Mouse (Mus musculus) retina, embryonic 14.5 days (tissue): ENCODE results near the gene Gm49373.
A peak's percentile ranks its signal among the peaks of the same experiment; 100 is the strongest.

Experiments used
- DNase-seq: peaks from one replicate; pipeline ENCODE4 v3.0.0-alpha.2; 2015; ENCODE audit warnings: low spot score

The Gm49373 gene

DNA sequence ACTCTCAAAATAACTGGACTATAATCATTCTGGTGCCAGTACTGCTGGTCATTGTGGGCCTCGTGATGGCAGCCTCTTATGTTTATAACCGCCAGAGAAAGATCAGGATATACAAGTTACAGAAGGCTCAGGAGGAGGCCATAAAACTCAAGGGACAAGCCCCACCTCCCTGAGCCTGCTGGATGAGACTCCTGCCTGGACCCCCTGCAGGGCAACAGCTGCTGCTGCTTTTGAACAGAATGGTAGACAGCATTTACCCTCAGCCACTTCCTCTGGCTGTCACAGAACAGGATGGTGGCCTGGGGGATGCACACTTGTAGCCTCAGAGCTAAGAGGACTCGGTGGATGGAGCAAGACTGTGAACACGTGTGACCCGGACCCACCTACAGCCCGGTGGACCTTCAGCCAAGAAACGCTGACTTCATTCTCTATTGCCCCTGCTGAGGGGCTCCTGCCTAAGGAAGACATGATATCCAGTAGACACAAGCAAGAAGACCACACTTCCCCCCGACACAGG, 45.1 kb downstream of the Gm49373 start:
- DNase-seq, result peak; percentile 27

DNA sequence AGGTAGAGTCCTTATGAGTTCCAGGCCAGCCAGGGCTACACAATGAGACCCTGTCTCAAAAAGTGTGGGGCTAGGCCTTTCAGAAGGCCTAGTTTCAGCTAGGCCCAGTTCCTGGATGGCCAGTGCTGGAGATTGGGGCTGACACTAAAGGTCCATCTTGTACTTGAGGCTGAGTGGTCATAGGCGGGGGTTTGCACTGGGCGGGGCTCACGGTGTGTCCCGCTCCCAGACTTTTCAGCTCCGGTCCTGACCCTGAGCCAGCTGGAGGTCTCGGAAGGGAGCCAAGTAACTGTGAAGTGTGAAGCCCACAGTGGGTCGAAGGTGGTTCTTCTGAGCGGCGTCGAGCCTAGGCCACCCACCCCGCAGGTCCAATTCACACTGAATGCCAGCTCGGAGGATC, 46.0 kb downstream of the Gm49373 start:
- DNase-seq, result no peak

DNA sequence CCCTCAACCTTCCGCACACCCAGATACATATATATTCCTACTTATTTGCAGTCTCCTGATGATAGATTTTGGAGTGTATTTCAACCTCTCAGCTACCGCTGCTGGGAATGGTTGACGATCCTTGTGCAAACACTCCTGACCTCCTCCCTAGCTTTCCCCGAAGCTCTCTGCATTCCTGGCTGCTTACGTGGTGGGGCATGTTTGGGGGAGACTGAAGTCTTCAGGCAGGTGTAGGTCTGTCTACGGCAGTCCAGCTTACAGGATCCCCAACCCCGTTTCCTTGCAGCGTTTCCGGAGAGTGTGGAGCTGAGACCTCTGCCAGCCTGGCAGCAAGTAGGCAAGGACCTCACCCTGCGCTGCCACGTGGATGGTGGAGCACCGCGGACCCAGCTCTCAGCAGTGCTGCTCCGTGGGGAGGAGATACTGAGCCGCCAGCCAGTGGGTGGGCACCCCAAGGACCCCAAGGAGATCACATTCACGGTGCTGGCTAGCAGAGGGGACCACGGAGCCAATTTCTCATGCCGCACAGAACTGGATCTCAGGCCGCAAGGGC, 47.6 kb downstream of the Gm49373 start:
- DNase-seq, result no peak

DNA sequence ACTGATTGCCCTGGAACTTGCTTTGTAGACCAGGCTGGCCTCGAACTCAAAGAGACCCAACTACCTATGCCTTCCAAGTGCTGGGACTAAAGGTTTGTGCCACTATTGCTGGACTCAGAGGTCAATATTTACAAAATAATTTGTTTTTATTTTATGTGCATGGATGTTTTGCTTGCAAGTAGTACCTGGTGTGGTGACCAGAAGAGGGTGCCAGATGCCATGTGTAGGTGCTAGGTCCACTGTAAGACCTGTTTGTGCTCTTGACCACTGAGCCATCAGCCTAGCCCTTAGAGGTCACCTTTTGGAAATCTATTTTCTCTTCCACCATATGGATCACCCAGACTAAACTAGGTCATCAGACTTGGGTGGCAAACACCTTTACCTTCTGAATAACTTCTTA, 50.2 kb downstream of the Gm49373 start:
- no peak for DNase-seq

DNA sequence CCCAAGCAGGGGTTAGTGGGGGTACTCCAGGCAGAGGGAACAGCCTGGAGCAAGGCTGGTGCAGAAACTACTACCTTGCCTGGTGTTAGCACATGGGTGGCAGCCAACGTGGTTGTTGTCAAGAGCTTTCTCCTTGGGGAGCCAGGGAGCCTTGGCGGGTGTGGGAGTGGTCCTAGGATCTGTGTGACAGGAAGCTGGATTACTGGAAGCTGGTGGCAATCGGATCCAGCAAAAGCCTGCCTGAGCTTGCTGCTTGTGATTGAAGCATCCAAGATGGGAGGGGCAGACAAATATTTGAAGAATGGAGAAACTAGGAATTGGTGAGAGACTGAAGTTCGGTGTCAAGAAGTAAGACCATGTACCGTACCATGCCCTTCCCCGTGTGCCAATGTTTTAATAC, 50.6 kb downstream of the Gm49373 start:
- DNase-seq, result no peak

DNA sequence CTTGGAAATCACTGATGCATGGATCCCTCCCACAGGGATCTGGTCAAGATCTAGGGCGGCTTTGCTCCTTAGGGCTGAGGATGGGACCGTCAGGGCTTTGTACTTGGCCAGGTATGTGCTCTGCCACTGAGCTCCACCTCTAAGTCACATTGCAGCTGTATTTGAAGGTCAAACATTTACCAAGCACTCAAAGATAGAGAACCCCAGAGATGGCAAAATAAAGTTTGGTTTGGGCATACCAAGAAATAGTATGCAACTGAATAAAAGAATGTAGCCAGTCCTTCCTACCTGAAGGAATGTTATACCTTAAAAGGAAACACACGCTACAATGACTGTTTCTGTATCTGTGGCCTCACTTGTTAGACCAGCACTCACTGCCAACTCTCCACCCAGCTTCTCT, 51.5 kb downstream of the Gm49373 start:
- DNase-seq, result no peak

DNA sequence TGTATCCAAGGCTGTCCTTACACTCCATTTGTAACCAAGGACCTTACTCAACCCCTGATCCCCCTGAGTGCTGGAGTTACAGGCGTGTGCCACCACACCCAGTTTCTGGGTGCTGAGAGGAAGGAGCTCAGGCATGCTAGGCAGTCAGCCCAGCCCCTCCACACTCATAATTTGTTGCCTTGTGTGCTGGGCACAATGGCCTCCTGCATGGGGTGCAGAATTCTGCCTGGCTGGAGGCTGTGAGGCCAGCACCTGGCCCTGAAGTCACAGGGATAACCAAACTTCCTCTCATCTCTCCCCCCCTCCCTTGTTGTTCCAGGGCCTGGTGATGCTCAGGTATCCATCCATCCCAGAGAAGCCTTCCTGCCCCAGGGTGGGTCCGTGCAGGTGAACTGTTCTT, 54.3 kb downstream of the Gm49373 start:
- no peak for DNase-seq

DNA sequence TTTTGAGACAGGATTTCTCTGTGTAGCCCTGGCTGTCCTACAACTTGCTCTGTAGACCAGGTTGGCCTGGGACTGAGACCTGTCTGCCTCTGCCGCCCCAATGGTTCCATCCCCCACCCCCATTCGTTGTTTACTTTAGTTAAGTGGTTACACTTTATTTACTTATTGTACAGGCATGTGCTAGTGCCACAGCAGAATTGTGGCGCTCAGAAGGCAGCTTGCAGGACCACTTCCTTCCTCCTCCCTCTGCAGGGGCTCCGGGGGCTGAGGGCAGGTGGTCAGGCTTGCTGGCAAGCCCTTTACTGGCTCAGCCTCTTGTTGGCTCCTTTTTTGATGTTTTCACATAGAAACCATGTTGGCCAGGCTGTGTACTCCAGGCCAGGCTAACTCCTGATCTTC, 55.7 kb downstream of the Gm49373 start:
- no peak for DNase-seq

DNA sequence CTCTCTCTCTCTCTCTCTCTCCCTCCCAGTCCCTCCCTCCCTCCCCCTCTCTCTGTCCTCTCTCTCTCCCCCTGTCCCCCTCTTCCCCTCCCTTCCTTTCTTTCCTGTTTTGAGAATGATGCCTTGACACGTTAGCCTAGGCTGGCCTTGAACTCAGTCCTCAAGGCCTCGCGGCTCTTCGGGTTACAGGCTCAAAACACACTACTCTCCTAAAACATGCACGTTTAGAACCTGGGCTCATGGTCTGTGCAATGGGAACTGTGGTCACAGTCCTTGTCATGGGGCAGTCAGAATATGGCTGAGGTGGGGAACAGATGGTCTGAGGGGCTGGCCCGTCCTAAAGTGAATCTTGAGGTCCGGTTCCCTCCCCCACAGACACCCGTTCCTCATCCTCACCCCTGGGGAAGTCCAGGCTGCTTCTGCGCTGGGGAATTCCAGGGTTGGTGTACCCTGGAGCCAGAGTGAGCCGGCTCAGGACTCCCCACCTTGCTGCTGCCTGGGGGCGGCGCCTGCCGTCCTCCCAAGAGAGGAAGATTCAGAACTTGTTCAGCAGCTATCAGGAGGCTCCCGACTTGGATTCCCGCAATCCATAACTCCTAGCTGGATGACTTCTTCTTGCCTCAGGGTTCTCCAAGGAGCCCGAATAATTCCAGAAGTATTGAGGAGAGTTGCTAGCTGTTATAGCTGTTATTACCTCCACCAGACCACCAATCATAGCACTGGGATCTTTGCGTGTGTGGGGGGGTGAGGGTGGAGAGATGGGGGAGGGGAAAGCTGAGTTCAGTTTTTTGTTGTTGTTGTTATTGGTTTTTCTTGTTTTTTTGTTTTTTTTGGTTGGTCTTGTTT, 56.3 kb downstream of the Gm49373 start:
- DNase-seq, result no peak

DNA sequence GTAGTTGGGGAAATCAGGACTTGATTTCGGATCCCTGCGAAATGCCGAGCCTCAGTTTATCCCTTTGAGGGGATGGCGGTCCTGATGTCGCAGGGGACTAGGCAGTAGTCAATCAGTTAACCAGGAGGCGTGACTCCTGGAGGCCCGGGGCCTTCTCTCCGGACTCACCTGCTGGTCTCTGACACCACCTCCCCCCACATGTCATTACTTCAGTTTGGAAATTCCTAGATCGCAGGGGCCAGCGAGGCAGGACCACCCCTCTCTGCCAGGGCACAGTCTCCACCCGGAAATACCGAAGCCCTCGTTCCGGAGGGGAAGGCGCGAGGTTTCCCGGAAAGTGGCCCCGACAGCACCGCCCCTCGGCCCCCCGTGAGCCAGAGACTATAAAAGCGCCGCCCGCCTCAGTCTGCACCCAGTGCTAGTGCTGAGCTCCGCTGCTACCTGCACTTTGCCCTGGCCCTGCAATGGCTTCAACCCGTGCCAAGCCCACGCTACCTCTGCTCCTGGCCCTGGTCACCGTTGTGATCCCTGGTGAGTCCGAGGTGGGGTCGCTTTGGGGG, 57.2 kb downstream of the Gm49373 start, which contains the start of gene Icam1:
TSS of gene Icam1 (plus strand) at position 415 of the 560 bp plus-strand sequence.
- DNase-seq, result no peak

DNA sequence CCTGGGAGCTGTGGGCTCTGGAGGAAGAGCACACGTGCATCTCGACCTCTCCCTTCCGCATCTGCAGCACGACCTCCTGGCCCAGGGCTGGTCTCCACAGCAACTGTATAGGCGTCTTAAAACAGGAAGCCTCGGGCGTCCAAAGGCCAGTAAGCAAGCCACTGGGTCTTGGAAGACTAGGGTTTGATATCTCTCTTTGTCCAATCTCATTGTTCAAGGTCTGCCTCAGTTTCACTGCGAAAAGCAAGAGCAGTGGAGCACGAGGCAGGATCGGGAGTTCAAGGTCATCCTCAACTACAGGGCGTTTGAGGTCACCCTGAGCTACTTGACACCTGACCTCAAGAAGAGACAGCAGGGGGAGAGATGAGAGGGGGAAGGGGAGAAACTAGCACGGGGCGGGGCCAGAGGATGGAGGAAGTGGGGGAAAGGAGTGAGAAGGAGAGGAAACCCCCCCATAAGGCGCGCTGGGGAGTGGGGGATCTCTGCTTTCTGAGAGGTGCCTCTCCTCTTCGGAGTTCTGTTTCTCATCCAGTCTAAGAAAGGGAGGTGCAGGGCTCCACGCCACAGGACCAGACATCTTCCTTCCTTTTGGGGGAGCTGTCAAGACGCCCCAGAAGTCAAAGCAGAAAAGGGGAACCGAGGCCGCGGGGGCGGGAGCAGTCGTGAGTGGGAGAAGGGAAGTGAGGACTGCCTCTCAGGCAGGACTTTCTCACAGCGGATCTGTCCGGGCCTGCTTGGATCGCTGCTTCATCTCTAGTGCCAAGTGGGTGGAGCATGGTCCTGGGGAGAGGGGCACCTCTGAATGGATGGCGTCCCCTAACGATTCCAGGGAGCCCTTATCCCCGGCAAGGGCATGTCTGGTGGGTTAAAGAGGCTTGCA, 58.0 kb downstream of the Gm49373 start:
- no peak for DNase-seq
